Mouse (Mus musculus): ENCODE data around the gene Gm11037. TPM values are rescaled to one million over a fixed set of nuclear protein-coding genes. Genes with fewer than 3 reads are reported as not detected.

Gm11037 gene
- polyA plus RNA-seq (2014; fragmentation: Nextera tagmentation; extraction: Ambion mirVana), result not detected in 2 replicates

DNA sequence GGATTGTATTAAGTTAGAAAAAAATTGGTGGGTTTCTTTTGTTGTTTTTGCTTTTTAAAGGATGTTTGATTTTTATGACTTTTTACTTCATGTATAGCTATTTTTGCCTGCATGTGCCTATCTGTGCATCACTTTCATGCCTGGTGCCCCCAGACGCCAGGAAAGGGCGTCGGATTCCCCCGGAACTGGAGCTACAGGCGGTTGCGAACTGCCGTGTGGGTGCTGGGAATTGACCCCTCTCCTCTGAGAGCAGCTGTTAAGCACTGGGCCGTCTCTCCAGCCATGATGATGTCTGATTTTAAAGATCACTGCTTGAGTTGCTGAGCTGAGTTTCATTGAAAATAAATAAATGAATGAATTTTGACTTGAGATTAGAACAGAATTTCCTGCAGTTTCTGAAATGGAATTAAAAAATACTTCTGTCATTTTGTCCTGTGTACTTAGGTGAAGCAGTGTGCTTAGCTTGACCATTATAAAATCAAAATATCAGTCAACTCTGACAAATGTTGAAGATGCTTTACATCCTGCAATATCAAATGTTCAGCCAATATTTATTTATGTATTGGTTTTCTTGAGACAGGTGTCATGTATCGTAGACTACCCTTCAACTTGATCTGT lies at the start of gene Gm11037:
Gene Gm11037 (plus strand): TSS at position 568 of the 618 bp plus-strand sequence.
- no peaks in the 10 kb centered on the region for H3K27me3 ChIP-seq (replicated peaks; ENCODE audit: control insufficient read depth, insufficient read depth, low read length)
- ATAC-seq (replicated peaks; ENCODE audit: low FRiP score, low TSS enrichment, low read depth) (no peak), DNase-seq (ENCODE audit: low spot score) (no peak)
- 80% methylated on average over 9 of the region's 9 CpGs for WGBS
- no peaks in the 10 kb centered on the region for H3K9me3 ChIP-seq (ENCODE audit: control insufficient read depth, low read length)
- peaks cover 24% of the 10 kb centered on the region; the same call in 1 of the 2 replicates for H3K36me3 ChIP-seq (ENCODE audit: control insufficient read depth, insufficient read depth, low read length)
- H3K4me2 ChIP-seq (ENCODE audit: low read length), result no peak within 1 kb of the TSS
- H3K4me1 ChIP-seq (replicated peaks; ENCODE audit: control insufficient read depth, insufficient read depth, low read length), result peaks cover 5% of the 10 kb centered on the region
- no peak within 1 kb of the TSS for H3K27ac ChIP-seq (ENCODE audit: low read depth)
- no peak within 1 kb of the TSS for H3K9ac ChIP-seq (ENCODE audit: low read length)
- H3K4me3 ChIP-seq (ENCODE audit: low read depth, low read length), result no peak within 1 kb of the TSS

DNA sequence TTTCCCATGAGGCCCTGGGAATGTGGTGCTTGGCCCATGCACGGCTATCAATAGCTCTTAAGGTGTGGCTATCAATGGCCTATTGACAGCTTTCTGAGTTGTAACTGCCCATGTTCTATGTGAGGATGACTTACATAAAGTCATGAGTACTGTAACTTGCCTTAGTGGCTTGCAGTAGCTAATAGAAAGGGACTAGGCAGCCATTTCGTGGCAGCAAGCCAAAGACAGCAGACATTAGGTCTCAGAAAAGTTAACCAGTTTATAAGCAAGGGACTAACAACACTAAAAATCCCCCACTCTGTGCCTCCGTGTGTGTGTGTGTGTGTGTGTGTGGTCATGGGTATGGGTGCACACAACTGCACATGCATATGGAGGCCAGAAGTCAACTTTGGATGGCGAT lies 49.1 kb upstream of the Gm11037 start:
- Histone ChIP-seq H3K9me3 (ENCODE audit: control insufficient read depth, low read length) (no peaks in the 10 kb centered on the region), H3K4me2 (ENCODE audit: low read length) (no peak overlapping the region), H3K4me1 (replicated peaks; ENCODE audit: control insufficient read depth, insufficient read depth, low read length) (no peaks in the 10 kb centered on the region), H3K36me3 (ENCODE audit: control insufficient read depth, insufficient read depth, low read length) (no peaks in the 10 kb centered on the region), H3K27ac (ENCODE audit: low read depth) (no peak overlapping the region), H3K4me3 (ENCODE audit: low read depth, low read length) (no peak overlapping the region), H3K9ac (ENCODE audit: low read length) (no peak overlapping the region), H3K27me3 (replicated peaks; ENCODE audit: control insufficient read depth, insufficient read depth, low read length) (no peaks in the 10 kb centered on the region)
- WGBS, result 85% methylated on average over 4 of the region's 4 CpGs
- DNase-seq (ENCODE audit: low spot score) (no peak), ATAC-seq (replicated peaks; ENCODE audit: low FRiP score, low TSS enrichment, low read depth) (no peak)

DNA sequence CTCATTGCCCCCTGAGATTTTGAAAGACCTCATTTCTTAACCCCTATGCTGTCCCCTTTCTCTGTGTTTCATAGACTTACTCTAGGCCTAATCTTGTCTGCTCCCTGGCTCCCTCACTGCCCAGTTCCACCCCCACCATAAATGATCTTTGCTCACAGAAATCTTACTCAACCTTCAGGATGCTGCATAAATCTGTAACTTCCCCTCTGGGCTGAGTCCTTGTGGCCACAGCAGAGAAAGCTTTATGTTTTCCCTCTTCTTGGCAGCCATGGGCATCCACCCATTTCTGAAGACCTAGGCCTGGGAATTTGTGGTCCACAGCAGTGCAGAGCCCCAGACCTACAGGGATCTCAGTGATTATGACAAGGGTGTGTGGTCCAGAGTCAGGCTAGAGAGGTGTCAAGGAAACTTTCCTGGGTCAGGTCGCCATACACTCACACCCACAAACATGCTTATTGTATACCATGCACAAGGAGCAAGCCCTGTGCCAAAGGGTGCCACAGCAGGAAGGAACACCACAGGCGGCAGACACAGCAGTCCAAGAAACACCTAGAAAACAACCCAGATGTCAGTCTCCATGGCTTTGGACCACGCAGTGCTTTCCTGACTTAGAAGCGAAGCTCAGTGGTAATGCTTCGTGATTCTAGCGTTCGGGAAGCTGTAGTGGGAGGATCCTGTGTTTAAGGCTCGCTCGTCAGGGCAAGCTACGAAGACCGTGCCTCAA lies 46.5 kb upstream of the Gm11037 start, which contains the start of gene Siglec1:
Gene Siglec1 (minus strand): TSS at position 99 of the 724 bp plus-strand sequence.
- 83% methylated on average over 11 of the region's 11 CpGs for WGBS
- Histone ChIP-seq H3K9ac (ENCODE audit: low read length) (no peak within 1 kb of the TSS), H3K4me1 (replicated peaks; ENCODE audit: control insufficient read depth, insufficient read depth, low read length) (no peaks in the 10 kb centered on the region), H3K9me3 (ENCODE audit: control insufficient read depth, low read length) (no peaks in the 10 kb centered on the region), H3K4me2 (ENCODE audit: low read length) (no peak within 1 kb of the TSS), H3K27me3 (replicated peaks; ENCODE audit: control insufficient read depth, insufficient read depth, low read length) (no peaks in the 10 kb centered on the region), H3K36me3 (ENCODE audit: control insufficient read depth, insufficient read depth, low read length) (no peaks in the 10 kb centered on the region), H3K4me3 (ENCODE audit: low read depth, low read length) (no peak within 1 kb of the TSS), H3K27ac (ENCODE audit: low read depth) (no peak within 1 kb of the TSS)
- DNase-seq (ENCODE audit: low spot score), result no peak
- ATAC-seq (replicated peaks; ENCODE audit: low FRiP score, low TSS enrichment, low read depth), result no peak

DNA sequence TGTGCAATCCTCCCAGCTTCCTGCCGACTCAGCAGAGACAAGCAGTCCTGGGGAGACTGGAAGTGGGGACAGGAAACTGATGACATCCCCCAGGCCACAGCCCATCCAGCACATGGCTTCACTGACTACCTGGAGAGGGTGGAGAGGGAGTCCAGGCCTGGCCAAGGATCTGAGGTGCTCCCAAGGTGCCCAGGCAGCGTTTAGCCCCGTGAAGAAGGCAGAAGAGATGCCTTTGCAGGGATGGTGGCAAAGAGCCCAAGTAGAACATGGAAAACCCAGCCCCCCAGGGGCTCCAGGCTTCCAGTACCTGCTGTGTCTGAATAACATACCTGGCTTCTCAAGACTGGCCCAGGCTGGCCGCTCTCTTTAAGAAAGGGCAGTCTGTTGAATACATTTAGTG lies 44.7 kb upstream of the Gm11037 start:
- DNase-seq (ENCODE audit: low spot score) (no peak), ATAC-seq (replicated peaks; ENCODE audit: low FRiP score, low TSS enrichment, low read depth) (no peak)
- Histone ChIP-seq H3K9me3 (ENCODE audit: control insufficient read depth, low read length) (no peaks in the 10 kb centered on the region), H3K27me3 (replicated peaks; ENCODE audit: control insufficient read depth, insufficient read depth, low read length) (no peaks in the 10 kb centered on the region), H3K4me3 (ENCODE audit: low read depth, low read length) (no peak overlapping the region), H3K9ac (ENCODE audit: low read length) (no peak overlapping the region), H3K36me3 (ENCODE audit: control insufficient read depth, insufficient read depth, low read length) (no peaks in the 10 kb centered on the region), H3K4me2 (ENCODE audit: low read length) (no peak overlapping the region), H3K27ac (ENCODE audit: low read depth) (no peak overlapping the region), H3K4me1 (replicated peaks; ENCODE audit: control insufficient read depth, insufficient read depth, low read length) (no peaks in the 10 kb centered on the region)
- WGBS, result 66% methylated on average over 4 of the region's 4 CpGs

DNA sequence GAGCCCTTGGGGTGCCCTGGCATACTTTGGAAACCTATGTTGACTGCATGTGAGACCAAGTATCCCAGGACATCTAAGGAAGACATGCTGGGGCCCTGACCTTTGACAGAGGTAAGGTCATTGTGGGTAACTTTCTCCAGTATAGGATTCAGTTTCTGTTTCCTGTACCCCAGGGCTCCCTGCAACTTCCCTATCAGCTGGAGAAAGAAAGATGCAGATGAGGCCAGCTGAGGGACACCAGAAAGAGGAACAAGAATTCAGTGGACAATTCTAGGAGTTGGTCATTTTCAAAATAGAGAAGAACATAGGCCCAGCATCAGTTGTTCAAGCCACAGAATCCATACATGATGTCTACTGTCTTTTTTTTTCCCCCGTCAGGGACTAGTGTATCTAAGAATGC lies 43.7 kb upstream of the Gm11037 start:
- Histone ChIP-seq H3K4me3 (ENCODE audit: low read depth, low read length) (no peak overlapping the region), H3K27ac (ENCODE audit: low read depth) (no peak overlapping the region), H3K9me3 (ENCODE audit: control insufficient read depth, low read length) (no peaks in the 10 kb centered on the region), H3K36me3 (ENCODE audit: control insufficient read depth, insufficient read depth, low read length) (no peaks in the 10 kb centered on the region), H3K4me2 (ENCODE audit: low read length) (no peak overlapping the region), H3K9ac (ENCODE audit: low read length) (no peak overlapping the region), H3K4me1 (replicated peaks; ENCODE audit: control insufficient read depth, insufficient read depth, low read length) (no peaks in the 10 kb centered on the region), H3K27me3 (replicated peaks; ENCODE audit: control insufficient read depth, insufficient read depth, low read length) (no peaks in the 10 kb centered on the region)
- ATAC-seq (replicated peaks; ENCODE audit: low FRiP score, low TSS enrichment, low read depth) (no peak), DNase-seq (ENCODE audit: low spot score) (no peak)
- WGBS, result 65% methylated on average over 1 of the region's 1 CpGs

DNA sequence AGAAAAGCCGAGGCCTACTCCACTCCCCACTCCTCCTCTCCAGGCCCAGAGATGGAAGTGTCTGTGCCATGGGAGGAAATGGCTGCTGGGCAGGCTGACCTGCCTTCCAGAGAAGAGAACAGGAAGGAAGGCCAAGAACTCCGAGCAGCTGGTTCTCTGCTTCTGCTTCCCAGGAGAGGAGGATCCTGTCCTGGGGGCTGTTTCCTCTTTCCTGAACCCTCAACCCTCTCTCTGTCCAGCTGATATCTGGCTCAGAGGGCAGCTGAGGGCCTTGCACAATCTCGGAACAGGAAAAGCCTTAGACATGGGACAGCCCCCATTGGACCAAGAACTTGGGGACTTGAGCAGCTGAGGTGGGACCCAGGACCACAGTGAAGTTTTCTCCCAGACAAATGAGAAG lies 42.4 kb upstream of the Gm11037 start:
- no peak for DNase-seq (ENCODE audit: low spot score)
- WGBS, result 67% methylated on average over 3 of the region's 3 CpGs
- H3K4me2 ChIP-seq (ENCODE audit: low read length), result no peak overlapping the region
- H3K27me3 ChIP-seq (replicated peaks; ENCODE audit: control insufficient read depth, insufficient read depth, low read length), result no peaks in the 10 kb centered on the region
- peaks cover under 1% of the 10 kb centered on the region; the same call in 1 of the 2 replicates for H3K4me1 ChIP-seq (replicated peaks; ENCODE audit: control insufficient read depth, insufficient read depth, low read length)
- H3K9ac ChIP-seq (ENCODE audit: low read length), result no peak overlapping the region
- ATAC-seq (replicated peaks; ENCODE audit: low FRiP score, low TSS enrichment, low read depth), result no peak
- H3K9me3 ChIP-seq (ENCODE audit: control insufficient read depth, low read length), result no peaks in the 10 kb centered on the region
- H3K36me3 ChIP-seq (ENCODE audit: control insufficient read depth, insufficient read depth, low read length), result no peaks in the 10 kb centered on the region
- H3K27ac ChIP-seq (ENCODE audit: low read depth), result no peak overlapping the region
- no peak overlapping the region for H3K4me3 ChIP-seq (ENCODE audit: low read depth, low read length)

DNA sequence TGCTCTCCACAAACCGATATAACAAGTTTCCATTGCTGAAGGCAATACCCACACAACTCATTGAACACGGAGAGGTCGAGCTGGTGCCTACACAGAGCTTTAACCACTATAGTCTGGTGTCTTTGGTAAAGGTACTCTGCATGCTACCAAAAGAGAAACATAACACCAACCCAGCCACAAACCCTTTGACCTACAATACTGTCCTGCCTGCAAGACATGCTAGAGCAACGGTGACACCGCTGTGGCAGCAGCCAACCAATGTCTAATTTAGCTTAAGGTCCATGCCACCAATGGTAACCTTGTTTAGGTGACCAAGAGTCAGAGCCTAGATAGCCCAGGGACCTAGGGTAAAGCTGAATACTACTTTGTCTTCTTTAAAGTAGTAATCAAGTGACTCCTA lies 39.7 kb upstream of the Gm11037 start:
- no peak for ATAC-seq (replicated peaks; ENCODE audit: low FRiP score, low TSS enrichment, low read depth)
- WGBS, result 87% methylated on average over 5 of the region's 5 CpGs

DNA sequence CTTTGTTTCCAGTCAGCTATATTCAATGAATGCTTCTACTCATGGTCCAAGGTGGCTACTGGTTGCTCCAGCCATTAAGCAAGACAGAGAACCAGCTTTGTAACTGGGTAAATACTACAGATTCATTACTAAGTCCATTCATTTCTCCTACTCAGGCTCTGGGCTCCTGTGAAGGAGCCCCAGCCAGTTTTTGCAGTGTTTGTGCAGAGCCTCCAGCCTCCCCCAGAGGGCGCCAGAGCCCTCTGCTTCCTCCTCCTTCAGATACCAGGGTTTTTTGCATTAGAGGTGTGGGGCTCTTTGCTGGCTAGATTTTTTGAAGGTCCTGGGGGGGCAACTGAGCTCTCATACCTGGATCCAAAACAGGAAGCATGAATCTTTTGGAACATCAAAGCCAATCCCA lies 38.5 kb upstream of the Gm11037 start:
- WGBS, result 0% methylated on average over 1 of the region's 1 CpGs
- DNase-seq (ENCODE audit: low spot score), result peak; percentile 87
- peaks cover 7% of the 10 kb centered on the region; the same call in 1 of the 2 replicates for H3K4me1 ChIP-seq (replicated peaks; ENCODE audit: control insufficient read depth, insufficient read depth, low read length)
- H3K27me3 ChIP-seq (replicated peaks; ENCODE audit: control insufficient read depth, insufficient read depth, low read length), result no peaks in the 10 kb centered on the region
- no peak overlapping the region for H3K27ac ChIP-seq (ENCODE audit: low read depth)
- H3K36me3 ChIP-seq (ENCODE audit: control insufficient read depth, insufficient read depth, low read length), result no peaks in the 10 kb centered on the region
- H3K4me2 ChIP-seq (ENCODE audit: low read length), result no peak overlapping the region
- H3K9ac ChIP-seq (ENCODE audit: low read length), result no peak overlapping the region
- ATAC-seq (replicated peaks; ENCODE audit: low FRiP score, low TSS enrichment, low read depth), result 0 out of 2 replicates have a peak, but pooled peaks have one; percentile 29
- no peaks in the 10 kb centered on the region for H3K9me3 ChIP-seq (ENCODE audit: control insufficient read depth, low read length)
- no peak overlapping the region for H3K4me3 ChIP-seq (ENCODE audit: low read depth, low read length)

More for the DNA sequence above, 39.7 kb upstream of the Gm11037 start:
- no peaks in the 10 kb centered on the region for H3K9me3 ChIP-seq (ENCODE audit: control insufficient read depth, low read length)
- H3K27me3 ChIP-seq (replicated peaks; ENCODE audit: control insufficient read depth, insufficient read depth, low read length), result no peaks in the 10 kb centered on the region
- H3K4me1 ChIP-seq (replicated peaks; ENCODE audit: control insufficient read depth, insufficient read depth, low read length), result peaks cover 7% of the 10 kb centered on the region; the same call in 1 of the 2 replicates
- no peak for DNase-seq (ENCODE audit: low spot score)
- H3K4me2 ChIP-seq (ENCODE audit: low read length), result no peak overlapping the region
- no peak overlapping the region for H3K9ac ChIP-seq (ENCODE audit: low read length)
- no peaks in the 10 kb centered on the region for H3K36me3 ChIP-seq (ENCODE audit: control insufficient read depth, insufficient read depth, low read length)
- H3K4me3 ChIP-seq (ENCODE audit: low read depth, low read length), result no peak overlapping the region
- H3K27ac ChIP-seq (ENCODE audit: low read depth), result no peak overlapping the region

Data from intestine, embryonic 14.5 days (tissue).